Mouse (Mus musculus) brain, embryonic 14.5 days (tissue): Measurements from ENCODE around the gene Slc25a35.

ENCODE experiments used
- CTCF ChIP-seq: fragments of 200-500 bp; IDR thresholded peaks from 2 replicates; pipeline ENCODE4 v1.5.1; 2012; ENCODE audit warnings: inconsistent platforms, mild to moderate bottlenecking, moderate library complexity, borderline replicate concordance; ENCODE audit not compliant: insufficient read depth, insufficient read length; ENCODE audit errors: extremely low read depth
- POLR2A ChIP-seq: fragments of 200-500 bp; IDR thresholded peaks from 2 replicates; pipeline ENCODE4 v1.6.1; 2012; ENCODE audit warnings: mild to moderate bottlenecking, inconsistent platforms, borderline replicate concordance; ENCODE audit not compliant: poor library complexity, insufficient read depth, insufficient read length, severe bottlenecking; ENCODE audit errors: extremely low read depth

DNA sequence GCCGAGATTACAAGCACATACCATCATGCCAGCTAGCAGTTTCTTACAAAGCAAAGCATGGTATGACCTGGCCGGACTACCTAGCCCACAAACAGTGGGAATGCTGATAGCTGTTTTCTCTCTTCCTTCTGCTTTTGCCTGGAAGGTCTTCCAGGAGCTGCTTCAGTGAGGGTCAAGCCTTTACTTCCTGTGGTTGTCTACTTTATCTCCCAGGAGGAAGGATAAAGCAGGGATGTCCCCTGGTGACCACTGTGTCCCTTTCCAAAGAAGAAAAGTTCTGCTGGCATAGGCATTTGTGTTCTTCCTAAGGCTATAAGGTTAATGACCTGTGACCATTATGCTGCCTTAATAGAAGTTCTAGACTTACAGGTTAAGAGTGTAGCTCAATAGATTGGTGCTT, 4.5 kb upstream of the Slc25a35 start:
- TF ChIP-seq POLR2A, result no peak
- TF ChIP-seq CTCF, result no peak
